Mouse (Mus musculus) heart, postnatal 0 days (tissue): ENCODE results near the gene Shisa5.

ENCODE experiments used
- CTCF ChIP-seq: IDR thresholded peaks from 2 replicates; pipeline ENCODE4 v1.5.1; 2016; ENCODE audit warnings: antibody characterized with exemption, control low read depth, low read depth
- EP300 ChIP-seq: IDR thresholded peaks from 2 replicates; pipeline ENCODE4 v1.6.1; 2016; ENCODE audit warnings: antibody characterized with exemption, low read depth

DNA sequence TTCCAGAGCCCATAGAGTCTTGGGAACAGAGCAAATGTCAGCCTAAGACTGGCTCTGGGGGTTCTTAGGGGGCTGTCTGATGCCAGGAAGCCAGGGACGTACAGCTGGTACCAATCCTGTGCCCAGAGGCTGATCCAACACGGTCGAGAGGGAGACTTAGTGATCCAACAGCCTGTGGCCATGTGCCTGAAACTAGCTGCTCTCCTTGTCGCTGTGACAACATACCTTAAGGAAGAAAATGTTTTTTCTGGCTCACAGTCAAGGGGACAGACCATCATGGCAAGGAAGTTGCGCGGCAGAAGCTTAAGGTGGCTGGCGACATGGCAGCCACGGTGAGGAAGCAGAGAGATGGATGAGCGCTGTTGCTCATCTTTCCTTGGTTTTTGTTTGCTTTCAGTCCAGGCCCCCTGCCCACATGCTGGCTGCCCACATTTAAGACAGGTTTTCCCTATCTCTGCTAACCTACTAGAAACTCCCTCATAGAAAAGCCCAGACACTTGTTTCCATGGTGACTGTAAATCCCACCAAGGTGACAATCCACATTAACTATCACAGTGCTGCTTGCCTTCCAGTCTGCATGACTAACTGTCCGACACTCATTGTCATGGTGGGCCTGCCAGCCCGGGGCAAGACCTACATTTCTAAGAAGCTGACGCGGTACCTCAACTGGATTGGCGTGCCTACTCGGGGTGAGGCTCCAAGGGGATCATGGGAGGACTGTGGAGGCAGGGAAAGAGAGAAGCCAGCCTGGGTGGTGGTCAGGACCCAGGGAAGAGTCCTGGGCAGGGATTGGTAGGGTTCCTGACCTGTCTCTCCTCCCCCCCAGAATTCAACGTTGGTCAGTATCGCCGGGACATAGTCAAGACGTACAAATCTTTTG is 39.8 kb upstream of the Shisa5 start:
- TF ChIP-seq CTCF (no peak), EP300 (no peak)
